Mouse (Mus musculus): ENCODE measurements around the gene Mlec.
"Not testable (repeated sequence)": the region's sequence is repeated elsewhere in the genome, so short reads cannot be mapped to it uniquely, and the experiment has no call there.

Gene Mlec

DNA sequence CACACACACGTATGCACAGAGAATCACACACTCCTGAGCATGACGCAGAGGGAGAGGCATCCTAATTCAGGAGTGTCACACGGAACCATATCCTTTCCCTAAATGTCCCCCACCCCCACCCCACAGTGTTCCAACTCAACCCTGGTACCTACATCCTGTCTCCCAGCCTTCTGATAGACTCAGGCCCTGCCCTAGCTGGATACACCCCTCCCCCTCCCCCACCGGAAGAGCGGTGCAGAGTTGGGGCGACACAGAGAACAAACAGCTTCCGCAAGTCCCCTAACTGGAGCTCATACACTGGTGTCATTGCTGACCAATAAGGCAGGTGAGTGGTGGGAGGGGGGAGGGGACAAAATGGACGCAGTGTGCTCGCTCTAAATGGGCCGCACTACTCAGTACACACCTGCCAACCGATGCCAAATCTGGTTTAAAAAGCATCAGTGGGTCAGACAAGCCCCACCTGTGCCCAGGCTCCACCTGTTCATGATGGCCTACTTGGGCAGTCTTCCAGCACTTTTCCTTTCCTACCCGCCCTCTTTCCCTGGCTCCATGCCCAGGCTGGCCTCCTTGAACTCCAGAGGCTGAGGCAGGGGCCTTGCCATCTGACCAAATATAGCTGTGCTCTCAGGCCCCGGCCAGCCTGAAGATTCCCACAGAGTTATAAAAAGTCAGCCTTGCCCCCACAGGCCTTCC, 23.4 kb upstream of the Mlec start:
- no peak for DNase-seq (ENCODE audit: low spot score in 2 of 2)

DNA sequence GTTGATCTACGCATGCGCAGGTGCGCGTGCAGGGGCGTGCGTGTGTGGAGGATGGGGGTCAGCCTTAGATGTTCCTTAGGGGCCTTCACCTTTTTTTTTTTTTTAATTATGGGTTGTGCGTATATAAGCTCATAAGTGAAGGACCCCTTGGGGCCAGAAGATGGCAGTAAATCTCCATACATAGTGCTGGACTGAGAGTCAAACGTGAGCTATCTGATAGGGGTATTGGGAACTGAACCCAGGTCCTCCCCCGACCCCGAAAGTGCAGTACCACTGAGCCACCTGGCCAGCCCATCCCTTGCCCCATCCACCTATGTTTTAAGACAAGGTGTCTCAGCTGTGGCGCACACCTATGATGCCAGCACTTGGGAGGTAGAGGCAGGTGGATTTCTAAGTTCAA, 21.6 kb upstream of the Mlec start:
- no peak for DNase-seq (ENCODE audit: low spot score in 2 of 2)

DNA sequence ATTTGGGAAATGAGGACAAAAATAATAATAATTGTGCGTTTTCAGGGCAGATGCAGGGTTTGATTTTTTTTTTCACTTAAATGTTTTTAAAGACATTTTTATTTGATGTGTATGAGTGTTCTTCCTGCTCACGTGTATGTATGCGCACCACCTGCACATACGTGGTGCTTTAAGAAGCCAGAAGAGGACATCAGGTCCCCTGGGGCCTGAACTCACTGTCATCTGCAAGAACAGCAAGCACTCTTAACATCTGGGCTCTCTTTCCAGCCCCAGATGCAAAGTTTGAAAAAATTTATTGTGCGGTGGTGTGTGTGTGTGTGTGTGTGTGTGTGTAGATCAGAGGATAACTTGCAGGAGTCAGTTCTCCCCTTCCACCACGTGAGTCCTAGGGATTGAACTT, 19.9 kb upstream of the Mlec start:
- no peak for DNase-seq (ENCODE audit: low spot score in 2 of 2)

- no peak for DNase-seq (ENCODE audit: low spot score in 2 of 2)
Observed at GRCm38 (mm10) chr5:115174554-115174953, 16.6 kb upstream of the Mlec start.

DNA sequence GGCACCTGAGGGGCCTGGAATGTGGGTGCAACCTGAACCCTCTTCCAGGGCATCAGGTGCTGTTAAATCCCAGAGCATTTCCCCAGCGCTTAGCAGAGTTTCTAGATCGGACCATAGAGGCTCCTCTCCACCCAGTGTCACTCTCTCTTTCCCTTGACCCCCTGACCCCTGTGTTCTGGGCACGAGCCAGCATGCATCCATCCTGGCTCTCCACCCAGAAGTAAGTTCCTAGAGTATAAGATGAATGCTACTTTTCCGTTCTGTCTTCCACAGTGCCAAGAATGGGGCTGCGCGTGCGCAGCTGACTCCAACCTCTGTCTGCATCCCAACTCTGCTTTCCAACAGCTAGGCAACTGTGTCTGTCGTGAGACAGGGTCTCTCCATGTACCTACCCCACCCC, 12.2 kb upstream of the Mlec start:
- DNase-seq (ENCODE audit: low spot score in 2 of 2), result no peak

DNA sequence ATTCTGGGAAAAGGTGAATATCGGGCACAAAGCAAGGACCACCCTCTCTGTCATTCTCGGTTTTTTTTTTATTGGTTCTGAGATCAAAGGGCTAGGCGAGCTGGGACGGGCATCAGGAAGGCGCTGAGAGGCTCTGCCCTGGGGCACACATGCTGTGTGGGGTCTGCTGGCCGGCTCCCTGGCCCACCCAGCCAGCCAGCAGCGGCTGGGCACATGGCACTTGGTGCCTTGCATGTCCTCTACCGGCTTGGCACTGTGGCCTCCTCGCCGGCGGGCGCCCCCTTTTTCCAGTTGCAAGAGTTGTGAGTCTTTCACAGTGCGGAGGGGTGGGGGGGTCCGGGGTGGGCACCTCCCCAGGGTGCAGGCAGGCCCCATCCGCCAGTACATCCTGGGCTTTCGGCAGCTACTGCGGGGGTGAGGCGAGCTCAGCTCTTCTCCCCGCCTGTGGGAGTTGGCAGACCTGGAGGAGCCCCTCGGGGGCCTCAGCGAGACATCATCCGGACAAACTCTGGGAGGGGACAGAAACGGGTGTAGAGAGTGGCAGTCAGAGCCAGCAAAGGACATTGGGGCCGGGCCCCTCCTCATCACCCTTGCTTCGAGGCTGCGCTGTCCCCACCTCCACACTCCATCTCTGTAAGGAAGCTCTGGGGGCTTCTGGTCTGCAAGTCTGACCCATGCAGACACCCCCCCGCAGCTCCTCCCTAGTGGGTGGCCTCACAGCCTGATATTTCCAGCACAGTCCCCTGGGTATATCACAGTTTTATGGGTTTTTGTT, 10.8 kb upstream of the Mlec start:
- DNase-seq (ENCODE audit: low spot score in 2 of 2), result no peak

GRCm38 (mm10) chr5:115167396-115167795, 9.4 kb upstream of the Mlec start:
- no peak for DNase-seq (ENCODE audit: low spot score in 2 of 2)

DNA sequence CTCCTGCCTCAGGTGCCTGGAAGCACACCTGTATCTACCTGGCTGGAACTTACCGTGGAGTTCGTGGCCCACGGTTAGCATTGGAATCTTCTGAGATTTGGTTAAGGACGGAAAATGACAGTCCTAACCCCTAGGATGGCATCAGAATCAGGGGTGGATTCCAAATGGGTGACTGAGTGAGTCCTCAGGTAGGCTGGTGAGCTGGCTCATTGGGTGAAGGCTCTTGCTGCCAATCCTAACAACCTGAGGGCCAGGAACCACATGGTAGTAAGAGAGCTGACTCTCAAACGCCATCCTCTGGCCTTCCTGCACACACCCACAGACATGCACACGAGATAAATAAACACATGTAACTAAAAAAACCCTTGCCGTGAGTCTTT, 8.8 kb upstream of the Mlec start:
- no peak for DNase-seq (ENCODE audit: low spot score in 2 of 2)

- no peak for DNase-seq (ENCODE audit: low spot score in 2 of 2)
Observed at GRCm38 (mm10) chr5:115165895-115166814, 8.2 kb upstream of the Mlec start.

DNA sequence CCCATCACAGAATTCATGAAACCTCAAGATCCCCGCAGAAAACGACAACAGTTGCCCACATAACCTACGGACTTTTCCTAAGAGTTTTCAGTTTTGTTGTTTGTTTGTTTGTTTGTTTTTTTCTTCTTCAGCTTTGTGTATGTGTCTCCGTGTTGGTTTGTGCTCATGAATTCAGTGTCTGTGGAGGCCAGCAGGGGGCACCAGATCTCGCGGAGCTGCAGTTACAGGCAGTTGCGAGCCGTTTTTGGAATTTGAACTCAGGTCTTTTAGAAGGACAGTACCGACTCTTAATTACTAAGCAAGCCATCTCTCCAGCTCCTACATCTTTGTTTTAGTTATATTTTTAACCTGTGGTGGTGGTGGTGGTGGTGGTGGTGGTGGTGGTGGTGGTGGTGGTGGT, 7.4 kb upstream of the Mlec start:
- no peak for DNase-seq (ENCODE audit: low spot score in 2 of 2)

GRCm38 (mm10) chr5:115164446-115164845, 6.5 kb upstream of the Mlec start:
- not testable (repeated sequence) for DNase-seq (ENCODE audit: low spot score in 2 of 2)

DNA sequence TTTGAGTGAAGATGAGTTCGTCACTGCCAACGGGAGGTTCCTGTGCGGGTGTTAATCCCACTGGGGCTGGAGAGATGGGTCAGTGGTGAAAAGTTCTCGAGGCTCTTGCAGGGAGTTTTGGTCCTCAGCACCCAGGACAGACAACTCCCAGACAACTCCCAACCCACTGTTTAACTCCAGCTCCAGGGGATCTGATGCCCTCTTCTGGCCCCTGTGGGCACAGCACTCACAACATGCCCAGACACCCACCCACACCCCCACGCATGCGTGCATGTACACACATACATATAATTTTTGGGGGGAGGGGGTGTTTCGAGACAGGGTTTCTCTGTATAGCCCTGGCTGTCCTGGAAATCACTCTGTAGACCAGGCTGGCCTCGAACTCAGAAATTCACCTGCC, 5.6 kb upstream of the Mlec start:
- peak; percentile 60 to 65 for DNase-seq (ENCODE audit: low spot score in 2 of 2)

- not testable (repeated sequence) for DNase-seq (ENCODE audit: low spot score in 2 of 2)
Observed at GRCm38 (mm10) chr5:115161940-115162279, 3.9 kb upstream of the Mlec start.

DNA sequence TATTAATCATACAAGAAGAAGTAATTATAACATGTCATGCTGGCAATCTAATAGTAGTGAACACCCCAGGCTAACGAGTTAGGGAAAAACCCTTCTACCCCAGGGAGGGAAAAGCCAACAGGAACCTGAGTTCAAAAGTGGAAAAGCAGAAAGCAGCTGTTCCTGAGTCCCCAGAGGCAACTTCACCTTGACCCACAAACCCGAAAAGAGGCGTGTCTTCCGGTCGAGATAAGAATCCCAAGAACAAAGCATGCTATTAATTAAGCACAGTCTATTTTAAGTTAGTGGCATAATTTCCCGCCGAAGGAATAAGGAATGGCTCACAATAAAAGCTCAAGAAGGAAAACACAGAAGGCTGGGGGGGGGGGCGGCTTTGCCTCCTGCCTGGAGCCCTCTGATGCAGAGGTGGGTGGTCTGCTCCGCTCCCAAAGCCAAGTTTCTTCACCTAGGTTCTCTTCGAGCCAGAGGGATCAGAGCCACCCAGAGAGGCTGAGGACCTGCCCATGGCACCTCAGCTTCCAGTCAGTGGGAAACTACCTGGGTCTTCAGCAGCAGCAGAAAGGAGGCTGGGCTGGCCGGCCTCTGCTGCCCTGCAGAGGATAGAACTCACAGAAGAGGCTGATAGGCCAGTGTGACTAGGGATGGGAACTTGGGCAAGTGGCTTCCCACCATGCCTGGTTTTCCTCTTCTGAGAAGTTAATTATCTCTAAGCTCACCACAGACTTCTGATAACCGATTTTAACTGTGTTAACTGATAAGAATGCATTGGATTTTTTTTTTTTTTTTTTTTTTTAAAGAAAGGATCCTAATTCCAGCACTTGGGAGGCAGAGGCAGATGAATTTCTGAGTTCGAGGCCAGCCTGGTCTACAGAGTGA, 3.3 kb upstream of the Mlec start:
- DNase-seq (ENCODE audit: low spot score in 2 of 2), result no peak

GRCm38 (mm10) chr5:115160655-115161054, 2.7 kb upstream of the Mlec start:
- DNase-seq (ENCODE audit: low spot score in 2 of 2), result no peak

DNA sequence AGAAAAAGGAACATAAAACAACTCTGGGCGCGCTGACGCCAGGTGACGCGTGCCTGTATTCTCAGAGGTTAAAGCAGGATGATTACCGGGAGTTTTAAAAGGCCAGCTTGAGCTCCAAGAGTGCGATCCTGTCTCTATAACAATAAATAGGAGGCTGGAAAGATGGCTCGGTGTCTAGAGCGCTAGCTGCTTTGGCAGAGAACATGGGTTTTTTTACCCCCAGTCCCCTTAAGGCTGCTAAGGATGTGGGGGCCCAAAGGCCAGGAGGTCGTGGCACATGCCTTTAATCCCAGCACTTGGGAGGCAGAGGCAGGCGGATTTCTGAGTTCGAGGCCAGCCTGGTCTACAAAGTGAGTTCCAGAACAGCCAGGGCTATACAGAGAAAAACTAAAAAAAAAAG, 1.2 kb upstream of the Mlec start:
- no peak for DNase-seq (ENCODE audit: low spot score in 2 of 2)

DNA sequence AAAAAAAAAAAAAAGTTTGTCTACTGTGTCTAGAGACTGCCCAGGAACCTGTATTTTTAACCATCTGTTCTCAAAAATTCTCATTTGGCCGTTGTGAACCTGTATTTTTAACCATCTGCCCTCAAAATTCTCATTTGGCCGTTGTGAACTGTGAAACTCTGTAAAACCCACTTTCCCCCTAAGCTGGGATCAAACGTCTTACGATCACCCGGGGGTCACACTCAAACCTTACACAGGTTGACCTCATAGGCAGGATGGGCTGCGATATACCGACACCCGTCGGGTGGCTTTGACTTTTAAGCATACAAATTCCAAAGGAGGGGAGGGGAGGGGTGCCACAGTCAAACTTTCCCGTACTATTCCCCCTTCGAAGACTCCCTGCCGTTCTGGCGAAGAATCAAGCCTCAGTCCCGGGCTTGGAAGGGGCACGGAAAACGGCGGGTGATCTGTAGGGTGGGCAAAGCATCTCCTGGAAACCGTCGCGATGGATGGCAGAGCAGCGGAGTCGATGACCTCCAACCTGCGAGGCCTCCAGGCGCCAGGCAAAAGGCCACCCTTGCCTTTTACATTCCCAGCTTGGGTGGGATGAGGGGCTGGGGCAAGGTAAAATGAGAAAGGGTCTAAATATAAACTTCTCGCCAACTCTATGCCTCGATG, 918 bp downstream of the Mlec start:
- no peak for DNase-seq (ENCODE audit: low spot score in 2 of 2)

- DNase-seq (ENCODE audit: low spot score in 2 of 2), result no peak
Observed at GRCm38 (mm10) chr5:115156401-115156800, 1.6 kb downstream of the Mlec start.

DNA sequence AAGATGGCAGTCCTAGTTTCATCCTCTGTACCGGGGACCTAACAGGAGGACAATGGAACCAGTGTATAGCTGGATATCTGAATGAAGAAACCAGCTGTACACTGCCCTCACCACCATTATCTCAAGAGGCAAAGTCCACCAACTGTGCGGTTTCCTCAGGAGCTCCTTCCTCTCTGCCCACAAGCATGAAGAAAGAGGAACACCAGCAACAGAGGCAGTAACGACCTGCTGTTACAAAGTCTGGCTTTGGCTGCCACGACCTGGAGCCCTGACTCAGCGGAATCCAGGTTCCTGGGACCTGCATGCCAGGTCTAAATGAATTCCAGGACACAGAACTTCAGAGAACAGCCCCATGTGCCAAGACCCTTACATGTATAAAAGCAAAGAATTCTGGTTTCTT, 2.1 kb downstream of the Mlec start:
- no peak for DNase-seq (ENCODE audit: low spot score in 2 of 2)

- no peak for DNase-seq (ENCODE audit: low spot score in 2 of 2)
Observed at GRCm38 (mm10) chr5:115155156-115155631, 2.8 kb downstream of the Mlec start.
